Mouse (Mus musculus): ENCODE measurements around the gene Kbtbd12. TPM values are rescaled to one million over a fixed set of nuclear protein-coding genes. Genes with fewer than 3 reads are reported as not detected.

The Kbtbd12 gene
- polyA plus RNA-seq, 1 experiment from 2014 or later: 1.0 TPM

DNA sequence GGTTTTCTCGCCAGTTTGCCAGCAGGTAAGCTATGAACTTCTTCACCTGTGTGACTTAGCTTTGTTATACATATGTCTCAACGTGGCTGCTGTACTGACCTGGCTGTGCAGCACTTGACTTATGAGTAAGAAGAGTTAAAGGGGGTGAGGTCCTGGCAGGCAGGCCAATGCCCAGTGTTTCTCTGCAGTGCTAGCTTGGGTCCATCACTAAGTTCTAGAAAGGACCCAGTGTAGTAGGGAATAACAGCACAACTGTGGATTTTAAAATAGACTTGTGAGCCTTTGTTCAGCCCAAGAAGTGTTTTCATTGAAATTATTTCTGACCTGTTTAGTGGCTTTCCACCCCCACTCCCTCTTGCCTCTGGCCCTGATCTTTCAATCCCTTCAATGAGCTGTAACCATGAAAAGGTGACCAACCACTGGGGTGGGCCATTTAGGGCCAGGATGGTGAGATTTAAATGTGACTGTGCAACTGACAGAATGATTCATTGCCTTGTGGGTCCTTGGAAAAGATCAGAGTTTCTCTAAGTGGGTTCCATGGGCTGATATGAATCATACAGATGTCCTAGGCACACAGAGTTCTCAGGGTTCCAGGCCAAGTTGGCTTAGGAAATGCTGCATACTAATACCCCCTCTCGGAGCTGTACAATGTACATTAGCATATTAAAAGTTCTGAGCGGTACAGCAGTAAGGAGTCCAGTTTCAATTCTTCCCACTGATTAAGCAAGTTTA, 10.0 kb upstream of the Kbtbd12 start:
- H3K4me1 ChIP-seq (replicated peaks; ENCODE audit: control insufficient read depth, insufficient read depth, low read length): no peaks in the 10 kb centered on the region
- no peak for ATAC-seq (ENCODE audit: low read depth)
- no peak overlapping the region for H3K27ac ChIP-seq (ENCODE audit: low read length)
- no peaks in the 10 kb centered on the region for H3K27me3 ChIP-seq (ENCODE audit: control insufficient read depth, insufficient read depth, low read depth, low read length)
- H3K4me2 ChIP-seq (ENCODE audit: low read depth, low read length): no peak overlapping the region
- no peak overlapping the region for H3K4me3 ChIP-seq (ENCODE audit: low read length)
- no peak overlapping the region for H3K9ac ChIP-seq (ENCODE audit: low read length)
- no peaks in the 10 kb centered on the region for H3K36me3 ChIP-seq (ENCODE audit: control insufficient read depth, insufficient read depth, low read length)
- H3K9me3 ChIP-seq (ENCODE audit: control insufficient read depth, low read length): no peaks in the 10 kb centered on the region
- 82% methylated on average over 4 of the region's 4 CpGs for WGBS

- Histone ChIP-seq H3K4me3 (ENCODE audit: low read length) (no peak overlapping the region), H3K36me3 (ENCODE audit: control insufficient read depth, insufficient read depth, low read length) (no peaks in the 10 kb centered on the region), H3K4me2 (ENCODE audit: low read depth, low read length) (no peak overlapping the region), H3K4me1 (replicated peaks; ENCODE audit: control insufficient read depth, insufficient read depth, low read length) (peaks cover 3% of the 10 kb centered on the region; the same call in 1 of the 2 replicates), H3K9ac (ENCODE audit: low read length) (no peak overlapping the region), H3K27me3 (ENCODE audit: control insufficient read depth, insufficient read depth, low read depth, low read length) (no peaks in the 10 kb centered on the region), H3K27ac (ENCODE audit: low read length) (no peak overlapping the region), H3K9me3 (ENCODE audit: control insufficient read depth, low read length) (no peaks in the 10 kb centered on the region)
- 67% methylated on average over 4 of the region's 4 CpGs for WGBS
- no peak for ATAC-seq (ENCODE audit: low read depth)
Observed at GRCm38 (mm10) chr6:88644786-88645185, 7.0 kb upstream of the Kbtbd12 start.

GRCm38 (mm10) chr6:88641346-88641920, 3.7 kb upstream of the Kbtbd12 start:
- H3K9ac ChIP-seq (ENCODE audit: low read length): no peak overlapping the region
- H3K36me3 ChIP-seq (ENCODE audit: control insufficient read depth, insufficient read depth, low read length): no peaks in the 10 kb centered on the region
- H3K4me1 ChIP-seq (replicated peaks; ENCODE audit: control insufficient read depth, insufficient read depth, low read length): peaks cover 3% of the 10 kb centered on the region; the same call in 1 of the 2 replicates
- H3K4me3 ChIP-seq (ENCODE audit: low read length): no peak overlapping the region
- 62% methylated on average over 4 of the region's 4 CpGs for WGBS
- ATAC-seq (ENCODE audit: low read depth): no peak; the same call in 1 of the 2 replicates
- H3K27me3 ChIP-seq (ENCODE audit: control insufficient read depth, insufficient read depth, low read depth, low read length): no peaks in the 10 kb centered on the region
- no peak overlapping the region for H3K4me2 ChIP-seq (ENCODE audit: low read depth, low read length)
- peaks cover 5% of the 10 kb centered on the region; the same call in 1 of the 2 replicates for H3K9me3 ChIP-seq (ENCODE audit: control insufficient read depth, low read length)
- H3K27ac ChIP-seq (ENCODE audit: low read length): no peak overlapping the region

DNA sequence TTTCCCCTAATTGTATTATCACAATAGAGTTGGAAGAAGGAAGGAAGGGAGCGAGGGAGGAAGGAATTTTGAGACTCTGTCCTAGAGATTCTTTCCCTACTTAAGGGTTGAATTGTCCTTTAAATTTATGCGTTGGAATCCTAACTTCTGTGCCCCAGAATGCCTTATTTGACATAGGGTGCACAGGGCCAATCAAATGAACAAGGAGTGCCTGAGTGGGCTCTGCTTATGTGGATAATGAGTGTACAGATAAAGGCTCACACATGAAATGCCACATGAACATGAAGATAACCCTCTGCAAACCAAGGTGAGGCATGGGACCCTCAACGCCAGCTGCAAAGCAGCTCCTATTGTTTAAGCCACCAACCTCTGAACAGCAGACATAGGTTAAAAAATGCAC, 2.6 kb upstream of the Kbtbd12 start:
- H3K27me3 ChIP-seq (ENCODE audit: control insufficient read depth, insufficient read depth, low read depth, low read length): no peaks in the 10 kb centered on the region
- ATAC-seq (ENCODE audit: low read depth): no peak
- peak overlapping the region; percentile 32 for H3K4me2 ChIP-seq (ENCODE audit: low read depth, low read length)
- H3K9me3 ChIP-seq (ENCODE audit: control insufficient read depth, low read length): peaks cover 6% of the 10 kb centered on the region; the same call in 1 of the 2 replicates
- peaks cover 3% of the 10 kb centered on the region; the same call in 1 of the 2 replicates for H3K4me1 ChIP-seq (replicated peaks; ENCODE audit: control insufficient read depth, insufficient read depth, low read length)
- WGBS: 44% methylated on average over 3 of the region's 3 CpGs
- no peaks in the 10 kb centered on the region for H3K36me3 ChIP-seq (ENCODE audit: control insufficient read depth, insufficient read depth, low read length)
- H3K4me3 ChIP-seq (ENCODE audit: low read length): no peak overlapping the region
- no peak overlapping the region for H3K27ac ChIP-seq (ENCODE audit: low read length)
- H3K9ac ChIP-seq (ENCODE audit: low read length): no peak overlapping the region

DNA sequence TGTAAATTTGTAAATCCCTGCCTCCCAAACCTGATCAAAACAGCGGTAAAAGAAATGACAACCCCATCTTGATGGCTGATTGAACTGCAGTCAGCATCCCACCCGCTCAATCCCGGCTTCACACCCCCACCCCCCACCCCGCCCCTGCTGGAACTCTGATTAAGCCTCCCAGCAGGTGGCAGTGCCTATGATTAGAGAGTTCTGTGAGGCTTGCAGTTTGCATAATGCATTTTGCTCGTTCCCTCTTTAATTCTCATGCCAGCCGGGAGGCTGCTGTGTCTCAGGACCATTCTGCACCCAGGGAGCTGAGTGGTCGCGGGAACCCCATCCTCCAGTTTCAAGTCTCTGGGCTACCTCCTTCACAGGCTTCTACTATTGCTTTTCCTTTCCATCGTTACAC, 2.2 kb upstream of the Kbtbd12 start:
- 8% methylated on average over 9 of the region's 9 CpGs for WGBS
- Histone ChIP-seq H3K9ac (ENCODE audit: low read length) (no peak overlapping the region), H3K36me3 (ENCODE audit: control insufficient read depth, insufficient read depth, low read length) (no peaks in the 10 kb centered on the region), H3K4me2 (ENCODE audit: low read depth, low read length) (peak overlapping the region; percentile 32), H3K27me3 (ENCODE audit: control insufficient read depth, insufficient read depth, low read depth, low read length) (no peaks in the 10 kb centered on the region), H3K27ac (ENCODE audit: low read length) (no peak overlapping the region), H3K9me3 (ENCODE audit: control insufficient read depth, low read length) (peaks cover 8% of the 10 kb centered on the region; the same call in 1 of the 2 replicates), H3K4me1 (replicated peaks; ENCODE audit: control insufficient read depth, insufficient read depth, low read length) (peaks cover 3% of the 10 kb centered on the region; the same call in 1 of the 2 replicates), H3K4me3 (ENCODE audit: low read length) (no peak overlapping the region)
- ATAC-seq (ENCODE audit: low read depth): no peak

GRCm38 (mm10) chr6:88639372-88639920, 1.7 kb upstream of the Kbtbd12 start:
- no peak overlapping the region for H3K27ac ChIP-seq (ENCODE audit: low read length)
- ATAC-seq (ENCODE audit: low read depth): no peak
- no peaks in the 10 kb centered on the region for H3K27me3 ChIP-seq (ENCODE audit: control insufficient read depth, insufficient read depth, low read depth, low read length)
- WGBS: 26% methylated on average over 6 of the region's 6 CpGs
- no peaks in the 10 kb centered on the region for H3K36me3 ChIP-seq (ENCODE audit: control insufficient read depth, insufficient read depth, low read length)
- peaks cover 3% of the 10 kb centered on the region; the same call in 1 of the 2 replicates for H3K4me1 ChIP-seq (replicated peaks; ENCODE audit: control insufficient read depth, insufficient read depth, low read length)
- H3K4me2 ChIP-seq (ENCODE audit: low read depth, low read length): no peak overlapping the region
- H3K4me3 ChIP-seq (ENCODE audit: low read length): no peak overlapping the region
- H3K9me3 ChIP-seq (ENCODE audit: control insufficient read depth, low read length): peaks cover 8% of the 10 kb centered on the region; the same call in 1 of the 2 replicates
- no peak overlapping the region for H3K9ac ChIP-seq (ENCODE audit: low read length)

DNA sequence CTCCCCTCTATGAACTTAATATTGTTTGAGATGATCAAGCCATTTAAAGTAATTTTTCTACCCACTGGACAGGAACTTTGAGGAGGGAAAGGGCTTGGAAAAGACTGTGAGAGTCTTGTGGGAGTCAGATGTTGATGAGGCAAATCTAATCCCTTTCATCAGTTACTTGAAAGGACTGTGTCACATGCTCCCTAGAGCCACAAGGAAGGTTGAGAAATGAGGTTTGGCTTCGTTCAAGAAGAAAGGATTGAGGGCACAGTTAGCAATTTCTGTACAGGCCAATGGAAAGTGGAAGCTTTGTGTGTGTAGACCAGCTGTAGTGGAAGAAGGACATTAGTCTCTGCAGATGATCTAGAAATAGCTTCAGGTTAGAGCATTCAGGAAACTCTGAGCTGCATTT, 1.2 kb upstream of the Kbtbd12 start:
- ATAC-seq (ENCODE audit: low read depth): no peak
- no peak overlapping the region for H3K4me2 ChIP-seq (ENCODE audit: low read depth, low read length)
- no peaks in the 10 kb centered on the region for H3K36me3 ChIP-seq (ENCODE audit: control insufficient read depth, insufficient read depth, low read length)
- no peak overlapping the region for H3K27ac ChIP-seq (ENCODE audit: low read length)
- WGBS: 60% methylated on average over 1 of the region's 1 CpGs
- no peak overlapping the region for H3K9ac ChIP-seq (ENCODE audit: low read length)
- peaks cover 3% of the 10 kb centered on the region; the same call in 1 of the 2 replicates for H3K4me1 ChIP-seq (replicated peaks; ENCODE audit: control insufficient read depth, insufficient read depth, low read length)
- no peaks in the 10 kb centered on the region for H3K27me3 ChIP-seq (ENCODE audit: control insufficient read depth, insufficient read depth, low read depth, low read length)
- H3K4me3 ChIP-seq (ENCODE audit: low read length): no peak overlapping the region
- H3K9me3 ChIP-seq (ENCODE audit: control insufficient read depth, low read length): peaks cover 8% of the 10 kb centered on the region; the same call in 1 of the 2 replicates

DNA sequence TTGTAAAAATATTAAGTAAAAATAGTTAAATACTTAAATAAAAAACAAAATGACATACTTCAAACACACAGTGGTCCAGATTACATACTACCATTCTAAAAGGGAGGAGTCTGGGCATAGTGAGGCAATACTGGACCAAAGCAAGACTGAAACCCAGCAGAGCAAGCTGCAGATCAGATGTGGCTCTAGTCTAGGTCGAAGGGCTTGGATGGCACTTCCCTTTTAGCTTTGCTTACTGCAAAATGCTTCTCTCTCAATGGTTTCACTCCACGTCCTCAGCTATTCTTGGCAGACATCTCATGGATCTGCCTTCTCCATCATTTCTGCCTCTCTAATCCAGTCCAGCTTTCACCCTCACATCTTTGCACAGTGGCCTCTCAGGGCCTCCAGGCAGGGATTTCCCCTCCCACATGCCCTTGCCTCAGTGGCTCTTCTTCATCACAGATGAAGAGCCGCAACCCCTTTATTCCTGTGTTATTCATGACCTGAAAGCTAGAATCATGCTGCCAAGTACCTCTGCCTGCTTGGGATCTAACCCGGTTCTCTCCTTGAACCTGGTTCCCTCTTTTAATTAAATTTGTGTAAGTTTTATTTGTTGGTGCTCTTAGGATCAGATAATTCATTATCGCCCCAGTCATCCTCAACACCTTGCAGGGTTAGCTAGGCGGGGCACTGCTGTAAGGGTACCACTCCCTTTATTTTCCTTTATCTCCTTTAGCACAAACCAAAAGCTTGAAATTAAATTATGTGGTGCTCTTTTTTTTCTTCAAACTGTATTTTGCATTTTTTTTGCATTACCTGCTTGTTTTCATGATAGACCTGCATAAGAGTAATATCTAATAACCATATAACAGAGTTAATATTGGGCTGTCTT, 1.6 kb downstream of the Kbtbd12 start:
- Histone ChIP-seq H3K4me2 (ENCODE audit: low read depth, low read length) (no peak overlapping the region), H3K36me3 (ENCODE audit: control insufficient read depth, insufficient read depth, low read length) (no peaks in the 10 kb centered on the region), H3K4me3 (ENCODE audit: low read length) (no peak overlapping the region), H3K9ac (ENCODE audit: low read length) (no peak overlapping the region), H3K4me1 (replicated peaks; ENCODE audit: control insufficient read depth, insufficient read depth, low read length) (peaks cover 3% of the 10 kb centered on the region; the same call in 1 of the 2 replicates), H3K27me3 (ENCODE audit: control insufficient read depth, insufficient read depth, low read depth, low read length) (no peaks in the 10 kb centered on the region), H3K27ac (ENCODE audit: low read length) (no peak overlapping the region), H3K9me3 (ENCODE audit: control insufficient read depth, low read length) (peaks cover 8% of the 10 kb centered on the region; the same call in 1 of the 2 replicates)
- no peak for ATAC-seq (ENCODE audit: low read depth)
- 82% methylated on average over 6 of the region's 6 CpGs for WGBS
